Mouse (Mus musculus) MEL (cell line): ENCODE results near the gene Per2. TPM values are rescaled to one million over a fixed set of nuclear protein-coding genes. Genes with fewer than 3 reads are reported as not detected.

Experiments
- DNase-seq: peaks from one replicate; pipeline ENCODE4 v3.0.0; 2011; ENCODE audit warnings: low read depth, low spot score
- H3K27ac ChIP-seq: 2 replicates; pipeline ENCODE4 v1.5.1; 2012; ENCODE audit warnings: low read depth, mild to moderate bottlenecking, control low read depth, low read length, moderate library complexity; ENCODE audit not compliant: control insufficient read depth
- H3K27me3 ChIP-seq, 2 experiments: fragments of 150-350 bp in 1 of 2; sonication (generic) in 1 of 2; 2 replicates each; pipeline ENCODE4 v1.6.1; 2012; ENCODE audit warnings: low read length in 2 of 2, mild to moderate bottlenecking in 2 of 2, improper control_type of control experiment in 1 of 2, moderate library complexity in 1 of 2; ENCODE audit not compliant: insufficient read depth in 2 of 2, control insufficient read depth in 1 of 2
- H3K36me3 ChIP-seq, 2 experiments: 2 replicates each; pipeline ENCODE4 v1.6.1; 2012 to 2014; ENCODE audit warnings: low read length in 2 of 2, improper control_type of control experiment in 1 of 2, inconsistent platforms in 1 of 2, mild to moderate bottlenecking in 1 of 2; ENCODE audit not compliant: insufficient read depth in 2 of 2, control insufficient read depth in 1 of 2
- H3K4me1 ChIP-seq, 2 experiments: fragments of 150-350 bp in 1 of 2; sonication (generic) in 1 of 2; 2 replicates each; pipeline ENCODE4 v1.6.1; 2012; ENCODE audit warnings: low read length in 2 of 2, improper control_type of control experiment in 1 of 2, mild to moderate bottlenecking in 1 of 2; ENCODE audit not compliant: insufficient read depth in 2 of 2, control insufficient read depth in 1 of 2
- H3K4me3 ChIP-seq, 2 experiments: fragments of 150-350 bp in 1 of 2; sonication (generic) in 1 of 2; 2 replicates each; pipeline ENCODE4 v1.5.1; 2012; ENCODE audit warnings: low read depth in 2 of 2, low read length in 2 of 2, mild to moderate bottlenecking in 2 of 2, moderate library complexity in 2 of 2, control low read depth in 1 of 2, improper control_type of control experiment in 1 of 2; ENCODE audit not compliant: control insufficient read depth in 1 of 2, insufficient read depth in 1 of 2
- H3K79me2 ChIP-seq: 2 replicates; pipeline ENCODE4 v1.6.1; 2012; ENCODE audit warnings: mild to moderate bottlenecking, low read length, moderate library complexity; ENCODE audit not compliant: control insufficient read depth, poor library complexity, insufficient read depth
- H3K9ac ChIP-seq: 2 replicates; pipeline ENCODE4 v1.6.1; 2012; ENCODE audit warnings: low read depth, mild to moderate bottlenecking, control low read depth, low read length, moderate library complexity; ENCODE audit not compliant: control insufficient read depth, poor library complexity, severe bottlenecking
- H3K9me3 ChIP-seq: fragments of 150-350 bp; sonication (generic); replicated peaks from 2 replicates; pipeline ENCODE4 v1.6.1; 2012; ENCODE audit warnings: mild to moderate bottlenecking, low read length, improper control_type of control experiment, moderate library complexity; ENCODE audit not compliant: insufficient read depth
- BHLHE40 ChIP-seq: IDR thresholded peaks from 2 replicates; pipeline ENCODE4 v1.6.1; 2012; ENCODE audit warnings: low read depth, mild to moderate bottlenecking, inconsistent platforms, low read length, improper control_type of control experiment, borderline replicate concordance
- CHD1 ChIP-seq: IDR thresholded peaks from 2 replicates; pipeline ENCODE4 v1.6.1; 2012; ENCODE audit warnings: low read depth, mild to moderate bottlenecking, inconsistent platforms, low read length, improper control_type of control experiment
- CTCF ChIP-seq, 3 experiments: IDR thresholded peaks in 2 of 3; conservative IDR thresholded peaks in 1 of 3; 2 replicates each; pipeline ENCODE4 v1.5.1; 2011 to 2012; ENCODE audit warnings: low read length in 3 of 3, low read depth in 2 of 3, mild to moderate bottlenecking in 2 of 3, improper control_type of control experiment in 1 of 3, inconsistent platforms in 1 of 3, mixed read lengths in 1 of 3, moderate library complexity in 1 of 3; ENCODE audit not compliant: control insufficient read depth in 1 of 3, insufficient read depth in 1 of 3, poor library complexity in 1 of 3, severe bottlenecking in 1 of 3
- E2F4 ChIP-seq: IDR thresholded peaks from 2 replicates; pipeline ENCODE4 v1.6.1; 2011; ENCODE audit warnings: low read depth, low read length, improper control_type of control experiment, borderline replicate concordance
- EP300 ChIP-seq, 2 experiments: IDR thresholded peaks; 2 replicates each; pipeline ENCODE4 v1.6.1; 2011; ENCODE audit warnings: improper control_type of control experiment in 2 of 2, low read length in 2 of 2, low read depth in 1 of 2, mild to moderate bottlenecking in 1 of 2
- ETS1 ChIP-seq: IDR thresholded peaks from 2 replicates; pipeline ENCODE4 v1.6.1; 2012; ENCODE audit warnings: low read depth, mild to moderate bottlenecking, inconsistent platforms, low read length, improper control_type of control experiment, moderate library complexity
- GABPA ChIP-seq: IDR thresholded peaks from 2 replicates; pipeline ENCODE4 v1.6.1; 2012; ENCODE audit warnings: low read depth, mild to moderate bottlenecking, inconsistent platforms, low read length, improper control_type of control experiment, moderate library complexity
- GATA1 ChIP-seq: IDR thresholded peaks from 2 replicates; pipeline ENCODE4 v1.6.1; 2011; ENCODE audit warnings: low read depth, low read length, improper control_type of control experiment
- HCFC1 ChIP-seq: IDR thresholded peaks from 2 replicates; pipeline ENCODE4 v1.6.1; 2012; ENCODE audit warnings: low read depth, mild to moderate bottlenecking, inconsistent platforms, low read length, improper control_type of control experiment, moderate library complexity
- JUND ChIP-seq: IDR thresholded peaks from 2 replicates; pipeline ENCODE4 v1.6.1; 2011; ENCODE audit warnings: low read depth, mild to moderate bottlenecking, improper control_type of control experiment, low read length
- KAT2A ChIP-seq: conservative IDR thresholded peaks from 2 replicates; pipeline ENCODE4 v1.6.1; 2012; ENCODE audit warnings: low read depth, low read length, improper control_type of control experiment, inconsistent platforms
- MAZ ChIP-seq: IDR thresholded peaks from 2 replicates; pipeline ENCODE4 v1.6.1; 2012; ENCODE audit warnings: low read depth, mild to moderate bottlenecking, inconsistent platforms, low read length, improper control_type of control experiment
- MEF2A ChIP-seq: IDR thresholded peaks from 2 replicates; pipeline ENCODE4 v1.6.1; 2014; ENCODE audit warnings: low read depth, mild to moderate bottlenecking, inconsistent platforms, low read length, improper control_type of control experiment; ENCODE audit not compliant: poor library complexity, insufficient replicate concordance, severe bottlenecking; ENCODE audit errors: extremely low read depth
- POLR2A ChIP-seq, 2 experiments: IDR thresholded peaks; 2 replicates each; pipeline ENCODE4 v1.6.1; 2011 to 2012; ENCODE audit warnings: low read length in 2 of 2, mild to moderate bottlenecking in 2 of 2, control low read depth in 1 of 2, improper control_type of control experiment in 1 of 2, low read depth in 1 of 2, moderate library complexity in 1 of 2; ENCODE audit not compliant: control insufficient read depth in 1 of 2, insufficient read depth in 1 of 2, poor library complexity in 1 of 2
- POLR2AphosphoS5 ChIP-seq: IDR thresholded peaks from 2 replicates; pipeline ENCODE4 v1.6.1; 2012; ENCODE audit warnings: low read depth, borderline replicate concordance, mild to moderate bottlenecking, inconsistent platforms, low read length, moderate library complexity, mixed read lengths
- RCOR1 ChIP-seq: IDR thresholded peaks from 2 replicates; pipeline ENCODE4 v1.6.1; 2012; ENCODE audit warnings: low read depth, mild to moderate bottlenecking, inconsistent platforms, low read length, improper control_type of control experiment
- SMC3 ChIP-seq: IDR thresholded peaks from 2 replicates; pipeline ENCODE4 v1.6.1; 2011; ENCODE audit warnings: low read depth, low read length, improper control_type of control experiment
- TAL1 ChIP-seq: IDR thresholded peaks from 2 replicates; pipeline ENCODE4 v1.6.1; 2012; ENCODE audit warnings: mild to moderate bottlenecking, inconsistent platforms, low read length, moderate library complexity, mixed read lengths
- TCF12 ChIP-seq: IDR thresholded peaks from 2 replicates; pipeline ENCODE4 v1.6.1; 2014; ENCODE audit warnings: low read depth, mild to moderate bottlenecking, inconsistent platforms, low read length, improper control_type of control experiment, moderate library complexity
- USF2 ChIP-seq, 2 experiments: IDR thresholded peaks; 2 replicates each; pipeline ENCODE4 v1.6.1; 2011 to 2012; ENCODE audit warnings: improper control_type of control experiment in 2 of 2, low read length in 2 of 2, borderline replicate concordance in 1 of 2, inconsistent platforms in 1 of 2, low read depth in 1 of 2, mild to moderate bottlenecking in 1 of 2; ENCODE audit not compliant: insufficient read depth in 1 of 2
- ZC3H11A ChIP-seq: IDR thresholded peaks from 2 replicates; pipeline ENCODE4 v1.6.1; 2012; ENCODE audit warnings: low read depth, mild to moderate bottlenecking, inconsistent platforms, low read length, improper control_type of control experiment
- ZMIZ1 ChIP-seq: IDR thresholded peaks from 2 replicates; pipeline ENCODE4 v1.6.1; 2012; ENCODE audit warnings: low read depth, mild to moderate bottlenecking, inconsistent platforms, low read length, improper control_type of control experiment, moderate library complexity
- ZNF384 ChIP-seq: IDR thresholded peaks from 2 replicates; pipeline ENCODE4 v1.6.1; 2012; ENCODE audit warnings: low read depth, mild to moderate bottlenecking, inconsistent platforms, low read length, improper control_type of control experiment
- polyA plus RNA-seq, 2 experiments: library from polyadenylated mRNA; stranded (reverse) in 1 of 2; unstranded in 1 of 2; fragments of >175 nt in 1 of 2; fragments of >200 nt in 1 of 2; gene quantifications; 2 replicates each; pipeline versions ENCODE4 v1.2.1 to v1.2.4; 2012; ENCODE audit warnings: low replicate concordance in 2 of 2, low read depth in 1 of 2; ENCODE audit not compliant: insufficient read length in 2 of 2, insufficient read depth in 1 of 2, missing spikeins in 1 of 2
- total RNA-seq: library from RNA; depleted of rRNA; stranded (reverse); fragments of 300-350 nt; gene quantifications from 2 replicates; pipeline ENCODE4 v1.2.3, GENCODE M21; 2012

The Per2 gene
- total and polyA plus RNA-seq, 3 experiments, result 4.3 to 8.3 TPM; not detected in 1

GRCm38 (mm10) chr1:91465244-91465643 is 6.1 kb upstream of the Per2 start:
- no peak overlapping the region for H3K27ac ChIP-seq
- no peak overlapping the region for H3K4me3 ChIP-seq
- TF ChIP-seq GATA1, result no peak
- no peak for TF ChIP-seq MAZ
- no peak for TF ChIP-seq TAL1
- no peak for TF ChIP-seq JUND
- no peak for DNase-seq
- H3K79me2 ChIP-seq, result no peaks in the 10 kb centered on the region
- no peak overlapping the region for H3K9ac ChIP-seq
- H3K9me3 ChIP-seq, result no peaks in the 10 kb centered on the region
- peaks cover 0 to 6% of the 10 kb centered on the region in 2 experiments; a peak in 2 of 4 replicates for H3K4me1 ChIP-seq
- 0 out of 4 replicates have a peak, but pooled peaks cover 0 to 2% of the 10 kb centered on the region in 2 experiments for H3K27me3 ChIP-seq
- no peaks in the 10 kb centered on the region; a peak in 1 of 4 replicates for H3K36me3 ChIP-seq

GRCm38 (mm10) chr1:91464436-91464835 is 5.3 kb upstream of the Per2 start:
- no peak for DNase-seq
- TF ChIP-seq TCF12 (no peak), ZC3H11A (no peak), E2F4 (no peak), HCFC1 (no peak), SMC3 (no peak), JUND (no peak), ETS1 (no peak), CHD1 (no peak), POLR2A (IDR thresholded peaks at IDR 0.05; ENCODE audit: control insufficient read depth in 1 of 2, insufficient read depth in 1 of 2, low read depth in 1 of 2, low read length in 2 of 2, poor library complexity in 1 of 2) (no peak)
- no peak overlapping the region for H3K27ac ChIP-seq
- H3K27me3 ChIP-seq, result 0 out of 4 replicates have a peak, but pooled peaks cover 0 to 2% of the 10 kb centered on the region in 2 experiments
- no peak overlapping the region for H3K4me3 ChIP-seq
- H3K4me1 ChIP-seq, result peaks cover 0 to 9% of the 10 kb centered on the region in 2 experiments; a peak in 3 of 4 replicates
- H3K79me2 ChIP-seq, result no peaks in the 10 kb centered on the region
- H3K9me3 ChIP-seq, result no peaks in the 10 kb centered on the region
- no peaks in the 10 kb centered on the region; a peak in 1 of 4 replicates for H3K36me3 ChIP-seq
- H3K9ac ChIP-seq, result no peak overlapping the region

- Histone ChIP-seq H3K27ac (no peak overlapping the region), H3K27me3 (0 out of 4 replicates have a peak, but pooled peaks cover 0 to 2% of the 10 kb centered on the region in 2 experiments), H3K4me1 (peaks cover 0 to 10% of the 10 kb centered on the region in 2 experiments; a peak in 3 of 4 replicates), H3K9ac (no peak overlapping the region), H3K9me3 (no peaks in the 10 kb centered on the region), H3K36me3 (no peaks in the 10 kb centered on the region; a peak in 1 of 4 replicates), H3K4me3 (no peak overlapping the region), H3K79me2 (peaks cover 3% of the 10 kb centered on the region; the same call in 1 of the 2 replicates)
- no peak for DNase-seq
- TF ChIP-seq ZNF384 (no peak), BHLHE40 (no peak), SMC3 (no peak), MEF2A (no peak), POLR2AphosphoS5 (no peak), HCFC1 (no peak), ZMIZ1 (no peak), CTCF (IDR thresholded peaks at IDR 0.05 in 2 of 3, conservative IDR thresholded peaks at IDR 0.05 in 1 of 3; ENCODE audit: control insufficient read depth in 1 of 3, insufficient read depth in 1 of 3, low read depth in 2 of 3, low read length in 3 of 3, poor library complexity in 1 of 3, severe bottlenecking in 1 of 3) (no peak), EP300 (IDR thresholded peaks at IDR 0.05; ENCODE audit: low read depth in 1 of 2, low read length in 2 of 2) (no peak), KAT2A (no peak), GABPA (no peak), RCOR1 (no peak), CHD1 (no peak), ETS1 (no peak), POLR2A (IDR thresholded peaks at IDR 0.05; ENCODE audit: control insufficient read depth in 1 of 2, insufficient read depth in 1 of 2, low read depth in 1 of 2, low read length in 2 of 2, poor library complexity in 1 of 2) (no peak), USF2 (IDR thresholded peaks at IDR 0.05; ENCODE audit: borderline replicate concordance in 1 of 2, insufficient read depth in 1 of 2, low read depth in 1 of 2, low read length in 2 of 2) (no peak)
These were observed 4.3 kb upstream of the Per2 start for GRCm38 (mm10) chr1:91463336-91463995.
